Mouse (Mus musculus) midbrain, embryonic 16.5 days (tissue): ENCODE results near the gene Safb2. TPM values are rescaled to one million over a fixed set of nuclear protein-coding genes. Genes with fewer than 3 reads are reported as not detected.
A peak's percentile ranks its signal among the peaks of the same experiment; 100 is the strongest.

Source experiments
- ATAC-seq: fragments of 200-750 bp; cut with Nextera tagmentation; 2 replicates; pipeline ENCODE4 v1.8.0; 2017; ENCODE audit warnings: moderate TSS enrichment
- H3K27ac ChIP-seq: fragments of 300-500 bp; sonication (generic); 2 replicates; pipeline ENCODE4 v1.5.1; 2014; ENCODE audit warnings: mild to moderate bottlenecking, low read length, mixed read lengths
- H3K27me3 ChIP-seq: fragments of 300-500 bp; sonication (generic); 2 replicates; pipeline ENCODE4 v1.6.1; 2014; ENCODE audit warnings: low read depth, low read length, mixed read lengths; ENCODE audit not compliant: control insufficient read depth, insufficient read depth
- H3K36me3 ChIP-seq: fragments of 300-500 bp; sonication (generic); 2 replicates; pipeline ENCODE4 v1.6.1; 2014; ENCODE audit warnings: mild to moderate bottlenecking, low read length, moderate library complexity, mixed read lengths; ENCODE audit not compliant: control insufficient read depth, insufficient read depth
- H3K4me1 ChIP-seq: fragments of 300-500 bp; sonication (generic); 2 replicates; pipeline ENCODE4 v1.6.1; 2014; ENCODE audit warnings: mild to moderate bottlenecking, low read length, mixed read lengths; ENCODE audit not compliant: control insufficient read depth, insufficient read depth
- H3K4me2 ChIP-seq: fragments of 300-500 bp; sonication (generic); 2 replicates; pipeline ENCODE4 v1.6.1; 2014; ENCODE audit warnings: mild to moderate bottlenecking, low read length, mixed read lengths
- H3K4me3 ChIP-seq: fragments of 300-500 bp; sonication (generic); 2 replicates; pipeline ENCODE4 v1.5.1; 2014; ENCODE audit warnings: low read depth, mild to moderate bottlenecking, low read length, moderate library complexity, mixed read lengths
- H3K9ac ChIP-seq: fragments of 300-500 bp; sonication (generic); 2 replicates; pipeline ENCODE4 v1.6.1; 2014; ENCODE audit warnings: low read depth, low read length, mixed read lengths
- H3K9me3 ChIP-seq: fragments of 300-500 bp; sonication (generic); replicated peaks from 2 replicates; pipeline ENCODE4 v1.6.1; 2014; ENCODE audit warnings: mild to moderate bottlenecking, low read length, mixed read lengths; ENCODE audit not compliant: control insufficient read depth, poor library complexity, severe bottlenecking
- WGBS: fragments of 180-500 bp; shearing (Covaris S2); extraction: QIAGEN DNeasy Blood & Tissue Kit; methylation state at CpG from one replicate; pipeline ENCODE4 v1.1.7; 2014; 5-methylcytosine and 5-hydroxymethylcytosine counted together
- polyA plus RNA-seq: library from polyadenylated mRNA; unstranded; fragments of >200 nt; fragmentation: Nextera tagmentation; extraction: Ambion mirVana; gene quantifications from 2 replicates; pipeline ENCODE4 v1.2.1, GENCODE M21; 2015

Safb2 gene
- polyA plus RNA-seq, 1 experiment from 2014 or later: 63.2 TPM

GRCm38 (mm10) chr17:56554122-56554551 lies 30.2 kb downstream of the Safb2 start, which contains the start of gene Gm20219:
Gene Gm20219, minus strand, starts transcription at chr17:56554387.
- H3K4me2 ChIP-seq: no peak within 1 kb of the TSS
- WGBS: 82% methylated on average over 20 of the region's 20 CpGs

GRCm38 (mm10) chr17:56552781-56553363 lies 31.5 kb downstream of the Safb2 start:
- Histone ChIP-seq H3K9me3 (no peaks in the 10 kb centered on the region), H3K27me3 (no peaks in the 10 kb centered on the region), H3K4me2 (no peak overlapping the region), H3K27ac (peak overlapping the region; percentile 89), H3K36me3 (no peaks in the 10 kb centered on the region), H3K9ac (no peak overlapping the region; the same call in 1 of the 2 replicates), H3K4me1 (peaks cover 19% of the 10 kb centered on the region), H3K4me3 (no peak overlapping the region)
- peak; percentile 5; the same call in 1 of the 2 replicates for ATAC-seq
- 48% methylated on average over 5 of the region's 5 CpGs for WGBS

More at GRCm38 (mm10) chr17:56554122-56554551, 30.2 kb downstream of the Safb2 start, which contains the start of gene Gm20219:
- no peak within 1 kb of the TSS for H3K9ac ChIP-seq
- no peaks in the 10 kb centered on the region for H3K36me3 ChIP-seq
- no peaks in the 10 kb centered on the region for H3K9me3 ChIP-seq
- H3K27ac ChIP-seq: no peak within 1 kb of the TSS
- ATAC-seq: no peak
- no peak within 1 kb of the TSS for H3K4me3 ChIP-seq
- no peaks in the 10 kb centered on the region for H3K27me3 ChIP-seq
- H3K4me1 ChIP-seq: peaks cover 19% of the 10 kb centered on the region

- peaks cover 24% of the 10 kb centered on the region for H3K4me1 ChIP-seq
- H3K4me2 ChIP-seq: peak overlapping the region; percentile 4; the same call in 1 of the 2 replicates
- WGBS: 23% methylated on average over 6 of the region's 6 CpGs
- H3K27ac ChIP-seq: peak overlapping the region; percentile 89
- no peak overlapping the region for H3K4me3 ChIP-seq
- H3K36me3 ChIP-seq: no peaks in the 10 kb centered on the region
- H3K27me3 ChIP-seq: no peaks in the 10 kb centered on the region
- peak; percentile 79 for ATAC-seq
- H3K9ac ChIP-seq: no peak overlapping the region; the same call in 1 of the 2 replicates
- H3K9me3 ChIP-seq: no peaks in the 10 kb centered on the region
These were observed 32.4 kb downstream of the Safb2 start for GRCm38 (mm10) chr17:56551841-56552581.

GRCm38 (mm10) chr17:56550784-56551475 lies 33.5 kb downstream of the Safb2 start:
- Histone ChIP-seq H3K4me1 (peaks cover 26% of the 10 kb centered on the region), H3K27ac (peak overlapping the region; percentile 89), H3K4me3 (no peak overlapping the region), H3K4me2 (no peak overlapping the region), H3K27me3 (no peaks in the 10 kb centered on the region), H3K9me3 (no peaks in the 10 kb centered on the region), H3K36me3 (no peaks in the 10 kb centered on the region), H3K9ac (no peak overlapping the region; the same call in 1 of the 2 replicates)
- ATAC-seq: no peak
- WGBS: 84% methylated on average over 12 of the region's 12 CpGs

GRCm38 (mm10) chr17:56548605-56549105 lies 35.7 kb downstream of the Safb2 start:
- ATAC-seq: no peak
- WGBS: 15% methylated on average over 4 of the region's 4 CpGs
- peaks cover 26% of the 10 kb centered on the region for H3K4me1 ChIP-seq
- no peaks in the 10 kb centered on the region for H3K36me3 ChIP-seq
- H3K9ac ChIP-seq: no peak overlapping the region
- H3K4me2 ChIP-seq: no peak overlapping the region
- H3K27me3 ChIP-seq: no peaks in the 10 kb centered on the region
- no peak overlapping the region for H3K4me3 ChIP-seq
- no peaks in the 10 kb centered on the region for H3K9me3 ChIP-seq
- no peak overlapping the region for H3K27ac ChIP-seq

- Histone ChIP-seq H3K27me3 (no peaks in the 10 kb centered on the region), H3K4me2 (no peak overlapping the region), H3K27ac (0 out of 2 replicates have a peak overlapping the region, but pooled peaks have one; percentile 19), H3K4me1 (peaks cover 26% of the 10 kb centered on the region), H3K36me3 (no peaks in the 10 kb centered on the region), H3K4me3 (no peak overlapping the region), H3K9me3 (no peaks in the 10 kb centered on the region), H3K9ac (no peak overlapping the region)
- WGBS: 64% methylated on average over 9 of the region's 9 CpGs
- no peak for ATAC-seq
These were observed 36.4 kb downstream of the Safb2 start for GRCm38 (mm10) chr17:56547846-56548604.

GRCm38 (mm10) chr17:56547116-56547845 lies 37.1 kb downstream of the Safb2 start:
- Histone ChIP-seq H3K4me2 (no peak overlapping the region), H3K27me3 (no peaks in the 10 kb centered on the region), H3K4me1 (peaks cover 22% of the 10 kb centered on the region), H3K27ac (peak overlapping the region; percentile 67), H3K4me3 (no peak overlapping the region), H3K36me3 (no peaks in the 10 kb centered on the region), H3K9ac (0 out of 2 replicates have a peak overlapping the region, but pooled peaks have one; percentile 1), H3K9me3 (no peaks in the 10 kb centered on the region)
- 44% methylated on average over 17 of the region's 17 CpGs for WGBS
- ATAC-seq: peak; percentile 18; the same call in 1 of the 2 replicates

- Histone ChIP-seq H3K27ac (peak overlapping the region; percentile 67), H3K4me3 (no peak overlapping the region), H3K4me2 (no peak overlapping the region), H3K36me3 (no peaks in the 10 kb centered on the region), H3K27me3 (no peaks in the 10 kb centered on the region), H3K9ac (no peak overlapping the region), H3K4me1 (peaks cover 15% of the 10 kb centered on the region), H3K9me3 (no peaks in the 10 kb centered on the region)
- WGBS: 81% methylated on average over 5 of the region's 5 CpGs
- ATAC-seq: no peak
These were observed 37.8 kb downstream of the Safb2 start for GRCm38 (mm10) chr17:56546576-56546975.
